Mouse (Mus musculus): ENCODE results near the gene Rsph10b.

The Rsph10b gene

GRCm38 (mm10) chr5:143932831-143933230 is at the start of gene Rsph10b:
Gene Rsph10b (plus strand): TSS chr5:143933035.
- no peak for DNase-seq (ENCODE audit: low spot score)

- no peak for DNase-seq (ENCODE audit: low spot score)
These were observed 47.6 kb upstream of the Rsph10b start for GRCm38 (mm10) chr5:143885274-143885673.

GRCm38 (mm10) chr5:143890741-143891140 is 42.1 kb upstream of the Rsph10b start:
- DNase-seq (ENCODE audit: low spot score): no peak

GRCm38 (mm10) chr5:143892255-143892886 is 40.5 kb upstream of the Rsph10b start:
- no peak for DNase-seq (ENCODE audit: low spot score)

- no peak for DNase-seq (ENCODE audit: low spot score)
These were observed 39.4 kb upstream of the Rsph10b start for GRCm38 (mm10) chr5:143893396-143893795.

GRCm38 (mm10) chr5:143897635-143898330 is 35.1 kb upstream of the Rsph10b start, which contains the start of gene Ankrd61:
Gene Ankrd61 (minus strand): TSS chr5:143897685.
- DNase-seq (ENCODE audit: low spot score): no peak

GRCm38 (mm10) chr5:143902111-143902510 is 30.7 kb upstream of the Rsph10b start:
- no peak for DNase-seq (ENCODE audit: low spot score)

- no peak for DNase-seq (ENCODE audit: low spot score)
These were observed 29.0 kb upstream of the Rsph10b start for GRCm38 (mm10) chr5:143903813-143904212.

- no peak for DNase-seq (ENCODE audit: low spot score)
These were observed 26.4 kb upstream of the Rsph10b start for GRCm38 (mm10) chr5:143906429-143906828.

- no peak for DNase-seq (ENCODE audit: low spot score)
These were observed 23.9 kb upstream of the Rsph10b start for GRCm38 (mm10) chr5:143908926-143909325.

GRCm38 (mm10) chr5:143909417-143910400 is 23.1 kb upstream of the Rsph10b start, which contains the start of the genes Aimp2 and Pms2:
Gene Aimp2 (minus strand): TSS chr5:143909847.
Gene Pms2 (plus strand): TSS chr5:143909964.
- DNase-seq (ENCODE audit: low spot score): peak; percentile 98

- DNase-seq (ENCODE audit: low spot score): no peak
These were observed 16.6 kb upstream of the Rsph10b start for GRCm38 (mm10) chr5:143916221-143916620.

- DNase-seq (ENCODE audit: low spot score): no peak
These were observed 15.4 kb upstream of the Rsph10b start for GRCm38 (mm10) chr5:143917418-143917817.

GRCm38 (mm10) chr5:143918120-143918519 is 14.7 kb upstream of the Rsph10b start:
- DNase-seq (ENCODE audit: low spot score): no peak

- no peak for DNase-seq (ENCODE audit: low spot score)
These were observed 7.9 kb upstream of the Rsph10b start for GRCm38 (mm10) chr5:143924781-143925452.

- no peak for DNase-seq (ENCODE audit: low spot score)
These were observed 5.0 kb upstream of the Rsph10b start, which contains the start of gene Gm42421 for GRCm38 (mm10) chr5:143927875-143928274. Gene Gm42421 (plus strand): TSS chr5:143928175.

GRCm38 (mm10) chr5:143929291-143929690 is 3.5 kb upstream of the Rsph10b start:
- no peak for DNase-seq (ENCODE audit: low spot score)

- DNase-seq (ENCODE audit: low spot score): no peak
These were observed 2.2 kb upstream of the Rsph10b start for GRCm38 (mm10) chr5:143930656-143931055.

- no peak for DNase-seq (ENCODE audit: low spot score)
These were observed 813 bp upstream of the Rsph10b start for GRCm38 (mm10) chr5:143931863-143932580.

- no peak for DNase-seq (ENCODE audit: low spot score)
These were observed 579 bp downstream of the Rsph10b start for GRCm38 (mm10) chr5:143933414-143933813.

GRCm38 (mm10) chr5:143933875-143934274 is 1.0 kb downstream of the Rsph10b start:
- no peak for DNase-seq (ENCODE audit: low spot score)

Data from layer of hippocampus, adult 9-10 months (tissue).